Mouse (Mus musculus): ENCODE measurements around the gene Cxcl13. TPM values are rescaled to one million over a fixed set of nuclear protein-coding genes. Genes with fewer than 3 reads are reported as not detected.

Cxcl13 gene
- total RNA-seq, 1 experiment from 2014 or later, result 1.4 TPM

- DNase-seq, result no peak
Measured at GRCm38 (mm10) chr5:95991339-95992292, 34.9 kb downstream of the Cxcl13 start.

- no peak for DNase-seq
Measured at GRCm38 (mm10) chr5:95997276-95997675, 40.5 kb downstream of the Cxcl13 start.

GRCm38 (mm10) chr5:96003348-96003747 lies 46.6 kb downstream of the Cxcl13 start:
- no peak for DNase-seq

GRCm38 (mm10) chr5:96008274-96008842 lies 51.6 kb downstream of the Cxcl13 start:
- no peak for DNase-seq

- no peak for DNase-seq
Measured at GRCm38 (mm10) chr5:96009076-96009475, 52.3 kb downstream of the Cxcl13 start.

Other genes with a start within 250 kb of the Cxcl13 start
- not detected in 2 replicates for gene Gm7978, start 220.8 kb upstream of the Cxcl13 start, total RNA-seq (2021)
- not detected in 2 replicates for gene Gm7982, start 214.9 kb upstream of the Cxcl13 start, total RNA-seq (2021)
- gene E330014E10Rik, start 181.0 kb upstream of the Cxcl13 start, total RNA-seq (2021), result not detected in 2 replicates
- 86.3 and 94.8 TPM in 2 replicates for gene Cnot6l, start 207.2 kb downstream of the Cxcl13 start, total RNA-seq (2021)

All from adrenal gland, postnatal 14 days (tissue).